Mouse (Mus musculus) lung, adult 2 months (tissue): ENCODE results near the gene Hoxb5.

Experiments
- CTCF ChIP-seq: fragments of 200-500 bp; IDR thresholded peaks from 2 replicates; pipeline ENCODE4 v1.5.1; 2011; ENCODE audit warnings: mild to moderate bottlenecking, low read length, control low read depth; ENCODE audit not compliant: insufficient read depth
- POLR2A ChIP-seq: fragments of 200-500 bp; IDR thresholded peaks from 2 replicates; pipeline ENCODE4 v1.6.1; 2011; ENCODE audit warnings: low read depth, mild to moderate bottlenecking, control low read depth, low read length, borderline replicate concordance; ENCODE audit errors: extremely low read depth

- TF ChIP-seq CTCF: no peak
- TF ChIP-seq POLR2A: no peak
Measured at GRCm38 (mm10) chr11:96284774-96285734, 18.1 kb upstream of the Hoxb5 start.
